Mouse (Mus musculus): Measurements from ENCODE around the gene Bcl2l13. TPM values are rescaled to one million over a fixed set of nuclear protein-coding genes. Genes with fewer than 3 reads are reported as not detected.
"Not testable (repeated sequence)": the region's sequence is repeated elsewhere in the genome, so short reads cannot be mapped to it uniquely, and the experiment has no call there.

Gene Bcl2l13
- polyA plus RNA-seq, 1 experiment from 2014 or later: 23.9 TPM

- Histone ChIP-seq H3K9ac (replicated peaks; ENCODE audit: low read depth, low read length) (peak overlapping the region; percentile 97), H3K4me3 (ENCODE audit: low read depth, low read length) (peak overlapping the region; percentile 87), H3K36me3 (ENCODE audit: control insufficient read depth, insufficient read depth, low read length) (no peaks in the 10 kb centered on the region), H3K4me1 (ENCODE audit: control insufficient read depth, insufficient read depth, low read length) (0 out of 2 replicates have a peak, but pooled peaks cover 4% of the 10 kb centered on the region), H3K4me2 (replicated peaks; ENCODE audit: low read depth, low read length) (peak overlapping the region; percentile 74), H3K9me3 (ENCODE audit: control insufficient read depth, low read depth, low read length) (no peaks in the 10 kb centered on the region), H3K27ac (ENCODE audit: low read length) (peak overlapping the region; percentile 96), H3K27me3 (ENCODE audit: control insufficient read depth, insufficient read depth, low read length) (no peaks in the 10 kb centered on the region)
- ATAC-seq (ENCODE audit: insufficient number of reproducible peaks, insufficient read depth, low FRiP score, low read depth): peak; percentile 66
- WGBS: 2% methylated on average over 30 of the region's 37 CpGs
These were observed 558 bp downstream of the Bcl2l13 start for GRCm38 (mm10) chr6:120836389-120837151.

- WGBS: 56% methylated on average over 1 of the region's 1 CpGs
- Histone ChIP-seq H3K27me3 (ENCODE audit: control insufficient read depth, insufficient read depth, low read length) (no peaks in the 10 kb centered on the region), H3K9ac (replicated peaks; ENCODE audit: low read depth, low read length) (peak overlapping the region; percentile 97), H3K36me3 (ENCODE audit: control insufficient read depth, insufficient read depth, low read length) (no peaks in the 10 kb centered on the region), H3K4me3 (ENCODE audit: low read depth, low read length) (peak overlapping the region; percentile 87), H3K4me1 (ENCODE audit: control insufficient read depth, insufficient read depth, low read length) (0 out of 2 replicates have a peak, but pooled peaks cover 4% of the 10 kb centered on the region), H3K27ac (ENCODE audit: low read length) (no peak overlapping the region), H3K9me3 (ENCODE audit: control insufficient read depth, low read depth, low read length) (no peaks in the 10 kb centered on the region), H3K4me2 (replicated peaks; ENCODE audit: low read depth, low read length) (peak overlapping the region; percentile 74)
- ATAC-seq (ENCODE audit: insufficient number of reproducible peaks, insufficient read depth, low FRiP score, low read depth): no peak
These were observed 1.1 kb downstream of the Bcl2l13 start for GRCm38 (mm10) chr6:120837152-120837530.

- WGBS: 96% methylated on average over 7 of the region's 7 CpGs
These were observed 4.2 kb downstream of the Bcl2l13 start for GRCm38 (mm10) chr6:120840258-120840657.

GRCm38 (mm10) chr6:120841754-120842153 lies 5.7 kb downstream of the Bcl2l13 start:
- Histone ChIP-seq H3K27ac (ENCODE audit: low read length) (no peak overlapping the region), H3K4me1 (ENCODE audit: control insufficient read depth, insufficient read depth, low read length) (0 out of 2 replicates have a peak, but pooled peaks cover 4% of the 10 kb centered on the region), H3K4me3 (ENCODE audit: low read depth, low read length) (no peak overlapping the region), H3K9me3 (ENCODE audit: control insufficient read depth, low read depth, low read length) (no peaks in the 10 kb centered on the region), H3K27me3 (ENCODE audit: control insufficient read depth, insufficient read depth, low read length) (no peaks in the 10 kb centered on the region), H3K9ac (replicated peaks; ENCODE audit: low read depth, low read length) (no peak overlapping the region), H3K4me2 (replicated peaks; ENCODE audit: low read depth, low read length) (no peak overlapping the region), H3K36me3 (ENCODE audit: control insufficient read depth, insufficient read depth, low read length) (0 out of 2 replicates have a peak, but pooled peaks cover 3% of the 10 kb centered on the region)
- ATAC-seq (ENCODE audit: insufficient number of reproducible peaks, insufficient read depth, low FRiP score, low read depth): no peak
- WGBS: 89% methylated on average over 5 of the region's 5 CpGs

More at GRCm38 (mm10) chr6:120840258-120840657, 4.2 kb downstream of the Bcl2l13 start:
- H3K36me3 ChIP-seq (ENCODE audit: control insufficient read depth, insufficient read depth, low read length): 0 out of 2 replicates have a peak, but pooled peaks cover 3% of the 10 kb centered on the region
- 0 out of 2 replicates have a peak, but pooled peaks cover 4% of the 10 kb centered on the region for H3K4me1 ChIP-seq (ENCODE audit: control insufficient read depth, insufficient read depth, low read length)
- no peak for ATAC-seq (ENCODE audit: insufficient number of reproducible peaks, insufficient read depth, low FRiP score, low read depth)
- H3K9me3 ChIP-seq (ENCODE audit: control insufficient read depth, low read depth, low read length): no peaks in the 10 kb centered on the region
- no peak overlapping the region for H3K4me2 ChIP-seq (replicated peaks; ENCODE audit: low read depth, low read length)
- no peak overlapping the region for H3K4me3 ChIP-seq (ENCODE audit: low read depth, low read length)
- H3K27ac ChIP-seq (ENCODE audit: low read length): no peak overlapping the region
- no peak overlapping the region for H3K9ac ChIP-seq (replicated peaks; ENCODE audit: low read depth, low read length)
- no peaks in the 10 kb centered on the region for H3K27me3 ChIP-seq (ENCODE audit: control insufficient read depth, insufficient read depth, low read length)

GRCm38 (mm10) chr6:120850720-120851119 lies 14.7 kb downstream of the Bcl2l13 start:
- ATAC-seq (ENCODE audit: insufficient number of reproducible peaks, insufficient read depth, low FRiP score, low read depth); H3K27ac ChIP-seq (ENCODE audit: low read length); H3K27me3 ChIP-seq (ENCODE audit: control insufficient read depth, insufficient read depth, low read length); H3K4me1 ChIP-seq (ENCODE audit: control insufficient read depth, insufficient read depth, low read length); H3K4me3 ChIP-seq (ENCODE audit: low read depth, low read length); H3K9ac ChIP-seq (replicated peaks; ENCODE audit: low read depth, low read length); H3K9me3 ChIP-seq (ENCODE audit: control insufficient read depth, low read depth, low read length); H3K4me2 ChIP-seq (replicated peaks; ENCODE audit: low read depth, low read length); H3K36me3 ChIP-seq (ENCODE audit: control insufficient read depth, insufficient read depth, low read length): not testable (repeated sequence)

GRCm38 (mm10) chr6:120854413-120854812 lies 18.4 kb downstream of the Bcl2l13 start:
- Histone ChIP-seq H3K4me3 (ENCODE audit: low read depth, low read length) (no peak overlapping the region), H3K4me2 (replicated peaks; ENCODE audit: low read depth, low read length) (no peak overlapping the region), H3K9ac (replicated peaks; ENCODE audit: low read depth, low read length) (no peak overlapping the region), H3K27ac (ENCODE audit: low read length) (no peak overlapping the region), H3K36me3 (ENCODE audit: control insufficient read depth, insufficient read depth, low read length) (peaks cover 5% of the 10 kb centered on the region), H3K4me1 (ENCODE audit: control insufficient read depth, insufficient read depth, low read length) (no peaks in the 10 kb centered on the region), H3K9me3 (ENCODE audit: control insufficient read depth, low read depth, low read length) (no peaks in the 10 kb centered on the region), H3K27me3 (ENCODE audit: control insufficient read depth, insufficient read depth, low read length) (no peaks in the 10 kb centered on the region)
- no peak for ATAC-seq (ENCODE audit: insufficient number of reproducible peaks, insufficient read depth, low FRiP score, low read depth)
- 78% methylated on average over 10 of the region's 10 CpGs for WGBS

GRCm38 (mm10) chr6:120858217-120858711 lies 22.3 kb downstream of the Bcl2l13 start:
- ATAC-seq (ENCODE audit: insufficient number of reproducible peaks, insufficient read depth, low FRiP score, low read depth): no peak
- Histone ChIP-seq H3K27ac (ENCODE audit: low read length) (no peak overlapping the region), H3K4me1 (ENCODE audit: control insufficient read depth, insufficient read depth, low read length) (no peaks in the 10 kb centered on the region), H3K9ac (replicated peaks; ENCODE audit: low read depth, low read length) (no peak overlapping the region), H3K9me3 (ENCODE audit: control insufficient read depth, low read depth, low read length) (no peaks in the 10 kb centered on the region), H3K4me3 (ENCODE audit: low read depth, low read length) (no peak overlapping the region), H3K4me2 (replicated peaks; ENCODE audit: low read depth, low read length) (no peak overlapping the region), H3K27me3 (ENCODE audit: control insufficient read depth, insufficient read depth, low read length) (no peaks in the 10 kb centered on the region), H3K36me3 (ENCODE audit: control insufficient read depth, insufficient read depth, low read length) (no peaks in the 10 kb centered on the region; the same call in none of the 2 replicates)
- WGBS: 74% methylated on average over 8 of the region's 8 CpGs

- Histone ChIP-seq H3K4me2 (replicated peaks; ENCODE audit: low read depth, low read length) (no peak overlapping the region), H3K9me3 (ENCODE audit: control insufficient read depth, low read depth, low read length) (no peaks in the 10 kb centered on the region), H3K27ac (ENCODE audit: low read length) (no peak overlapping the region), H3K27me3 (ENCODE audit: control insufficient read depth, insufficient read depth, low read length) (no peaks in the 10 kb centered on the region), H3K36me3 (ENCODE audit: control insufficient read depth, insufficient read depth, low read length) (no peaks in the 10 kb centered on the region; the same call in 1 of the 2 replicates), H3K4me1 (ENCODE audit: control insufficient read depth, insufficient read depth, low read length) (no peaks in the 10 kb centered on the region), H3K9ac (replicated peaks; ENCODE audit: low read depth, low read length) (no peak overlapping the region), H3K4me3 (ENCODE audit: low read depth, low read length) (no peak overlapping the region)
- WGBS: 93% methylated on average over 3 of the region's 3 CpGs
- ATAC-seq (ENCODE audit: insufficient number of reproducible peaks, insufficient read depth, low FRiP score, low read depth): no peak
These were observed 24.1 kb downstream of the Bcl2l13 start for GRCm38 (mm10) chr6:120860079-120860478.
